Mouse (Mus musculus) ES-CJ7 (cell line): ENCODE measurements around the gene Lrrc75a.
"Not testable (repeated sequence)": the region's sequence is repeated elsewhere in the genome, so short reads cannot be mapped to it uniquely, and the experiment has no call there.

Experiments
- DNase-seq: peaks from one replicate; pipeline ENCODE4 v3.0.0; 2011; ENCODE audit warnings: low read depth, low spot score

The Lrrc75a gene

GRCm38 (mm10) chr11:62647661-62648590, at the start of gene Lrrc75a:
TSS of gene Lrrc75a (minus strand) at chr11:62648523.
- no peak for DNase-seq

- DNase-seq: peak; percentile 50
Measured at GRCm38 (mm10) chr11:62695126-62695525, 46.8 kb upstream of the Lrrc75a start.

GRCm38 (mm10) chr11:62693299-62694184, 45.2 kb upstream of the Lrrc75a start:
- peak; percentile 86 for DNase-seq

GRCm38 (mm10) chr11:62691592-62691991, 43.3 kb upstream of the Lrrc75a start:
- DNase-seq: no peak

- DNase-seq: no peak
Measured at GRCm38 (mm10) chr11:62679954-62680353, 31.6 kb upstream of the Lrrc75a start.

- no peak for DNase-seq
Measured at GRCm38 (mm10) chr11:62678778-62679354, 30.5 kb upstream of the Lrrc75a start.

- no peak for DNase-seq
Measured at GRCm38 (mm10) chr11:62676290-62676596, 27.9 kb upstream of the Lrrc75a start.

- DNase-seq: peak; percentile 92
Measured at GRCm38 (mm10) chr11:62675480-62676289, 27.4 kb upstream of the Lrrc75a start.

- no peak for DNase-seq
Measured at GRCm38 (mm10) chr11:62670006-62670405, 21.7 kb upstream of the Lrrc75a start.

- DNase-seq: no peak
Measured at GRCm38 (mm10) chr11:62669471-62669870, 21.1 kb upstream of the Lrrc75a start.

- DNase-seq: no peak
Measured at GRCm38 (mm10) chr11:62668986-62669385, 20.7 kb upstream of the Lrrc75a start.

GRCm38 (mm10) chr11:62664250-62664649, 15.9 kb upstream of the Lrrc75a start:
- DNase-seq: no peak

GRCm38 (mm10) chr11:62660885-62661284, 12.6 kb upstream of the Lrrc75a start:
- DNase-seq: peak; percentile 62

GRCm38 (mm10) chr11:62652080-62652479, 3.8 kb upstream of the Lrrc75a start:
- DNase-seq: no peak

- no peak for DNase-seq
Measured at GRCm38 (mm10) chr11:62651563-62651962, 3.2 kb upstream of the Lrrc75a start.

- DNase-seq: not testable (repeated sequence)
Measured at GRCm38 (mm10) chr11:62649803-62650202, 1.5 kb upstream of the Lrrc75a start.

GRCm38 (mm10) chr11:62648591-62649391, 468 bp upstream of the Lrrc75a start, which contains the start of gene Mmgt2:
TSS of gene Mmgt2 (plus strand) at chr11:62648664.
- DNase-seq: peak; percentile 91

GRCm38 (mm10) chr11:62646958-62647515, 1.3 kb downstream of the Lrrc75a start:
- DNase-seq: peak; percentile 28

- DNase-seq: no peak
Measured at GRCm38 (mm10) chr11:62646495-62646843, 1.9 kb downstream of the Lrrc75a start.
